Mouse (Mus musculus) large intestine, adult 2 months (tissue): Measurements from ENCODE around the gene Mcm3ap. TPM values are rescaled to one million over a fixed set of nuclear protein-coding genes. Genes with fewer than 3 reads are reported as not detected.
A peak's percentile ranks its signal among the peaks of the same experiment; 100 is the strongest.

Source experiments
- DNase-seq: peaks from one replicate; pipeline ENCODE4 v3.0.0-alpha.2; 2012; ENCODE audit warnings: low read depth, low spot score
- WGBS: fragments of 180-500 bp; shearing (Covaris S2); methylation state at CpG from one replicate; pipeline ENCODE4 v1.1.7; 2018; 5-methylcytosine and 5-hydroxymethylcytosine counted together
- polyA plus RNA-seq: library from polyadenylated mRNA; depleted of rRNA; stranded (reverse); fragments of >200 nt; gene quantifications from 2 replicates; pipeline ENCODE4 v1.2.3, GENCODE M21; 2012

The Mcm3ap gene
- polyA plus RNA-seq, 1 experiment = 15.8 TPM

GRCm38 (mm10) chr10:76489205-76489604 is 20.5 kb downstream of the Mcm3ap start:
- WGBS = 87% methylated on average over 15 of the region's 15 CpGs
- no peak for DNase-seq

- DNase-seq = no peak
- WGBS = 78% methylated on average over 1 of the region's 1 CpGs
Measured at GRCm38 (mm10) chr10:76493527-76493926, 24.8 kb downstream of the Mcm3ap start.

DNA sequence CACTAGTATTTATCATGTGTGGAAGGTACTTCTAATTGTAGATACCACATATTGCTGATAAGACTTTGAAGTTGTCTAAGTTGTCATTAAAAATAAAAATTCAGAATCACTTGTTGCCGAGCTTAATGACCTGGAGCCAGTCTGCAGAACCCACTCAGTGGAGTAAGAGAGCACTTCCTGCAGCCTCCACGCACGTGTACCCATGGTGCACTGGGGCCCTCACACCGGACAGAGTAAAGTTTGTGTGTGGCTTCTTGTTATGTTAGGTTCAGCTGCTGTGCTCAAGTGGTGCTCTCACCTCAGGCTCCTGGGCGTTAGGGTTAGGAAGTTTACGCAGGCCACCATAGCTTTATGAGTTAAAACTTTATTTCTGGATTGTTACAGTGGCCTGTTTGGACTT is 26.8 kb downstream of the Mcm3ap start:
- no peak for DNase-seq
- WGBS = 89% methylated on average over 6 of the region's 6 CpGs

- no peak for DNase-seq
- WGBS = 87% methylated on average over 7 of the region's 7 CpGs
Measured at GRCm38 (mm10) chr10:76496366-76496765, 27.6 kb downstream of the Mcm3ap start.

- 88% methylated on average over 4 of the region's 4 CpGs for WGBS
- DNase-seq = no peak
Measured at GRCm38 (mm10) chr10:76497522-76497921, 28.8 kb downstream of the Mcm3ap start.

DNA sequence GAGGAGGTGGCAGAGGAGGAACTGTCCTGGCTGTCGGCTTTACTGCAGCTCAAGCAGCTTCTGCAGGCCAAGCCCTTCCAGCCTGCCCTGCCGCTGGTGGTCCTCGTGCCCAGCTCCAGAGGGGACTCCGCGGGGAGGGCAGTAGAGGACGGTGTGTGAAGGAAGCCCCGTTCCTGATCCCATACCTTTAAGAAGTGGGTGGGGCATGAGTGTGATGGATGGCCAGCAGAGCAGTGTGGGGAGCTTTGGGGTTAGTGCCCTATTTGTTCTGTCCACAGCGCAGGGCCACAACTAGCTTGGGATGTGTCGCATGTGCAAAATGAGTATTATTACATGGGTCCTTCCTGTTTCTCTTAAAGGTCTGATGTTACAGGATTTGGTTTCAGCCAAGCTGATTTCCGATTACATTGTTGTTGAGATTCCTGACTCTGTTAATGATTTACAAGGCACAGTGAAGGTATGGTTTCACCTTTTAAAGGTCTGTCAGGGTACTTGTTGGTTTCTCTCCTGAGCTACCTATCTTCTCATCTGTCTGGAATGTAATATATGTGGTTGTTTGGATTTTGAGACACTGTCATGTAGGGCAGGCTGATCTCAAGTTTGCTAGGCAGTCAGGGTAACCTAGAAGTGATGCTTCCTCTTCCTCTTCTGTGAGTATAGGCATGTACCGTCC is 35.7 kb downstream of the Mcm3ap start:
- WGBS = 51% methylated on average over 11 of the region's 11 CpGs
- no peak for DNase-seq

DNA sequence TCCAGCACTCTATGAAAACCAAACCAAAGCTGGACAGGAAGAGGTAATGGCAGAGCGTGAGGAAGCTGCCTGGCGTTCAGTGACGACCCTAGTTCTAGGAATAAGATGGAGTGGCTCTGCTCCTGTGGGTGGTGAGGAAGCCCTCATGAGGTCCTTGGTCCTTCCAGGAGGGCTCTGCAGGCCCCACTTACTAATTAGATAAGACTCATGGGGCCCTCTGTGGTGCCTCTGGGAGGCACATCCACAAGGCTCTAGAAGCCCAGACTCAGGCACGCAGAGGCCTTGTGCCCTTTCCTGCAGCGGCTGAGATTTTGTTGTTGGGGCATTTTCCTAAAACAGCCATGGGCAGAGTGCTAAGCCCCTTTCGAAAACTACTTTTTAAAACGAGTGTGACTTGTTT is 37.1 kb downstream of the Mcm3ap start:
- 91% methylated on average over 7 of the region's 7 CpGs for WGBS
- no peak for DNase-seq

DNA sequence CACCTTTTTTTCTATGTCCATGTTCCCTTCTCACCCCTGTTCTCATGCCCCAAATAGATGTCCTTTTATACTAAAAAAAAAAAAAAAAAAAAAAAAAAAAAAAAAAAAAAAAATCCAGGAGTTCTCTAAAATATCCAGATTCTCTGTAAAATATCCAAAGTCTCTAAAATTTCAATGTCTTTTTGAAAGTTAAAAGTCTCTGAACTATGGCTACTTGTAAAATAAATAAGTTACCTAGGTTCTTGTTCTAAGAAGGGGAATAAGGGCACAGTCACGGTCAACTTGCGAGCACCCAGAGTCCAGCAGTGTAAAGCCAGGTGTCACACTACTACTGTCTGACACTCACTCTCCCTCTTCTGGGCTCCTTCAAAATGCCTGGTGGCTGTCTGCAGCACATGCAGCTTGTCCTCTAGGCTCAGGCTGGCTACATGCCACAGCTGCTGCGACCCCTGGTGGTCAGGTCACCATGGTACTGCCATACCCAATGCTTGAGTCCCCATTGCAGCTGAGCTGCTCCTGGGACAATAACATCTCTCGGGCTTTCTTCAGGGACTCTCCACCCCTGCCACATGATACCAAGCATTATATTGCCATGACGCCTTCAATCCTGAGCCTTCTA is 44.3 kb downstream of the Mcm3ap start:
- WGBS = 58% methylated on average over 5 of the region's 5 CpGs
- DNase-seq = no peak

GRCm38 (mm10) chr10:76530922-76531321 is 62.2 kb downstream of the Mcm3ap start:
- under 1% methylated on average over 11 of the region's 11 CpGs for WGBS
- DNase-seq = no peak

- under 1% methylated on average over 37 of the region's 37 CpGs for WGBS
- DNase-seq = peak; percentile 81
Measured at GRCm38 (mm10) chr10:76531375-76531774, 62.6 kb downstream of the Mcm3ap start, which contains the start of gene Lss. Gene Lss, plus strand, starts transcription at chr10:76531588.

- WGBS = under 1% methylated on average over 14 of the region's 14 CpGs
- no peak for DNase-seq
Measured at GRCm38 (mm10) chr10:76531828-76532227, 63.1 kb downstream of the Mcm3ap start.

DNA sequence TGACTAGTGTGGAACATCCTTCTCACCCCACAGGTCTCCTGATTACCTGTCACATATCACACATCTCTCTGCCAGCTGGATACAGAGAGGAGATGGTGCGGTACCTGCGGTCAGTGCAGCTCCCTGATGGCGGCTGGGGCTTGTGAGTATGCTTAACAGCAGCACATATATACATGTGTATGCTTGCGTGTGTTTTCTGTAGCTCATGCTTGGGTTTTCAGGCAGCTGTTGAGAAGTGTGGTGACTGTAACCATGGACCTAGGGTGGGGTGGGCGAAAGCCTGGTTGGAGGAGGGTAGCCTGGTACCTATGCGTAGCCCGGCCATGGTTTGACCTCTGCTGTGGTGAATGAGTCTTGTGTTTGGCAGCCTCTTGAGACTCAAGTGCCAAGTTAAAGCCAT is 66.8 kb downstream of the Mcm3ap start:
- 97% methylated on average over 7 of the region's 7 CpGs for WGBS
- no peak for DNase-seq

- DNase-seq = peak; percentile 92
- 27% methylated on average over 9 of the region's 9 CpGs for WGBS
Measured at GRCm38 (mm10) chr10:76537619-76538018, 68.9 kb downstream of the Mcm3ap start.

DNA sequence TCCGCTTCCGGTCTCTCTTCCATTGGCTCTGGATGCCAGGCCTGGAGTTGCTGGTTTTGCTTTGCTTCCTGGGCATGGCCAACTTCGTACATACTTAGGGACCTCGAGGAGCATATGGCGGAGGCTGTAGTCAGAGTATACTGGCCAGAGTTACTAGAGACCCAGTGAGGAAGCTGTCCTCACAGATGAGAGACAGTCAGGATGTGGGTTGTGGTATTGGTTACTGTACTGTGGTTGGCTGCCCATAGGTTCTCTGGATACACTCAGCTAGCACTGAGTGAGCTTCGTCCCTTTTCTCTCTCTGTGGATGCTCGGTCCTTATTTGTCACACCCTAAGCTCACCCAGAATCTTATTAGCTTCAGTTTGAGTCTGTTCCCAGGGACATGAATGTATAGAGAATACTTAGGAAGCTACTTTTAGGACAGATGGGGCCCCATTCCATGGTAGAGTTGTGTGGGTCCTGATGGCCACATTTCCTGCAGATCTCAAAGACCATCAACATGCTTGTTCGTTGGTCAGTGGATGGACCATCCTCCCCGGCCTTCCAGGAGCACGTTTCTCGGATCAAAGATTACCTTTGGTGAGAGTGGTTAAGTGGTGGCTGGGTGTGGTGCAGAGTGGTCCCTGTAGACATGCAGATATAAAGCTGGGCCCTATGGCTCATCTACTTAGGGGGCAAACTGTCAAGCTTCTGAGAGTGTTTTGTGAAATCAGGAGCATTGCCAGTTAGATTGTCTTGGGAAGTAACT is 72.8 kb downstream of the Mcm3ap start:
- WGBS = 92% methylated on average over 11 of the region's 11 CpGs
- no peak for DNase-seq

DNA sequence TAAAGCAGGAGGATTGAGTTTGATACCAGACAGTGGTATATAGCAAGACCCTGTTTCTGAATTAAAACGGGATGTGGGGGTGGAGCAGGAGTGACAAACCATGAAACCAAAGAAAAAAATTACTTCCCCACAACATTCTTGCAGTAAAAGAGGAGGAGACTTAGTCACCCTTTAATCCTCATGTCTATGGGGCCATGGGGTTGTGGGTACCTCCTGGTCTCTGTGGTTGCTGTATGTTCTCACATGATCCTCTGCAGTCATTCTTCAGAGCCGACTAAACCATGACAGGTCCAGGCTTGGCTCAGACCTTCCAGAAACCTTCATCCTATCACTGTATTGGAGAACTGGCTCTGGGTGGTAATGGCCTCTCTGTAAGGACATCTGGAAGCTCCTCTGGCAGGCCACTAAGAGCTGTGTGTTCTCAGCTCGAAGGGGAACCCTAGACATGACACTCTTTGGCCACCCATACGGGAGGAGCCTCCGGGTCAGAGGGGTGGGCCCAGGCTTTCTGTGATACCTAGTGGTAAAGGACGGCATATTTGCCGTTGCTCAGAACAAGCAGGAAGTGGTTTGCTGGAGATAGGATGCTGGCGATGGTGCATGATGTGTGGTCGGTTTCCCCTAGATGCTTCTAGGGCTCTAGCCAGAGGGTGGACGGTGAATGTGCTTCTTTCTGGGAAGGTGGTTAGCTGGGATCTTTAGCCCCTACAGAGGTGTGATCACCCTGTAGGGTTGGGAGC is 74.1 kb downstream of the Mcm3ap start:
- no peak for DNase-seq
- WGBS = 80% methylated on average over 10 of the region's 10 CpGs

- WGBS = 98% methylated on average over 8 of the region's 8 CpGs
- DNase-seq = no peak
Measured at GRCm38 (mm10) chr10:76546566-76546965, 77.8 kb downstream of the Mcm3ap start.

DNA sequence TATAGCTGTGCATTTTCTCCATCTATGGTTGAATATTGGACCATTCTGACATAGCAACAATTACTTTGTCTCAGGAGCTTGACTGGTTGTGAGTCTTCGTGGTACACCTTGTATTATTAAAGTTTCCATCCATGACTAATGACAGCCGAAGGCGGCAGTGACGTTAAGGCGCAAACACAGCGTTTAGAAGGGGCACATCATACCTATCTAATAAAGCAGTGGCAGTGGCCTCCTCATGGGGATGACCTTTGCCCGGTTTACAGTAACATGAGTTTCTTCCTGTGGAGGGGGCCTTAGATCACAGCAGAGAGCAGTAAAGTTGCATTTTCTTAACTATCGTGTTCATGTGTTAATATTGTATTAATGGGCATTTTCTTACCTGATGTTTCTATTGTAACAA is 79.5 kb downstream of the Mcm3ap start:
- WGBS = 75% methylated on average over 8 of the region's 8 CpGs
- no peak for DNase-seq

DNA sequence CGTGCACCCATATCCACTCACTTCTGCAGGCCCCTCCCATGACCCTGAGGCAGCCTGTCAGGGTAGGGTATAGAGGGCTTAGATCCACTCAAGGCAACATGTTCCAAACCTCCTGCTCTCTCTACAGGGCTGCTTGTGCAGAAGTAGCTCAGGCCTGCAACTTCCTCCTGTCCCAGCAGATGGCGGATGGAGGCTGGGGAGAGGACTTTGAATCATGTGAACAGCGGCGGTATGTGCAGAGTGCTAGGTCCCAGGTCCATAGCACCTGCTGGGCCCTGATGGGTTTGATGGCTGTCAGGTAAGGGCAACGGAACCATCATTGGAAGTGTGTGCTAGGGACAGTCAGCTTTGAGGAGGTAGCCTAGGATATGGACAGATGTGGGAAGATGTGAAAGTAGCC is 81.7 kb downstream of the Mcm3ap start:
- WGBS = 93% methylated on average over 5 of the region's 5 CpGs
- no peak for DNase-seq

GRCm38 (mm10) chr10:76551556-76551955 is 82.8 kb downstream of the Mcm3ap start:
- DNase-seq = no peak
- 68% methylated on average over 3 of the region's 3 CpGs for WGBS

GRCm38 (mm10) chr10:76554061-76554460 is 85.3 kb downstream of the Mcm3ap start:
- no peak for DNase-seq
- WGBS = 75% methylated on average over 5 of the region's 5 CpGs
